Mouse (Mus musculus) CH12.LX (cell line): ENCODE measurements around the gene Frmd8. TPM values are rescaled to one million over a fixed set of nuclear protein-coding genes. Genes with fewer than 3 reads are reported as not detected.
A peak's percentile ranks its signal among the peaks of the same experiment; 100 is the strongest.

ENCODE experiments used
- DNase-seq: peaks from one replicate; pipeline ENCODE4 v3.0.0-alpha.2; 2013; ENCODE audit errors: extremely low read depth
- H3K27ac ChIP-seq: 2 replicates; pipeline ENCODE4 v1.5.1; 2012; ENCODE audit warnings: low read depth, mild to moderate bottlenecking, control low read depth, moderate library complexity; ENCODE audit not compliant: insufficient read depth
- H3K27me3 ChIP-seq: replicated peaks from 2 replicates; pipeline ENCODE3; 2012; ENCODE audit warnings: inconsistent platforms
- H3K36me3 ChIP-seq, 2 experiments: replicated peaks in 1 of 2; 2 replicates each; pipeline versions ENCODE3 to v1.6.1; 2012; ENCODE audit warnings: inconsistent platforms in 1 of 2, low read length in 1 of 2, mild to moderate bottlenecking in 1 of 2, mixed read lengths in 1 of 2, moderate library complexity in 1 of 2; ENCODE audit not compliant: control insufficient read depth in 1 of 2, insufficient read depth in 1 of 2
- H3K4me1 ChIP-seq, 2 experiments: 2 replicates each; pipeline ENCODE4 v1.6.1; 2012; ENCODE audit warnings: inconsistent platforms in 1 of 2, moderate library complexity in 1 of 2; ENCODE audit not compliant: insufficient read depth in 2 of 2, control insufficient read depth in 1 of 2
- H3K4me2 ChIP-seq: 2 replicates; pipeline ENCODE4 v1.6.1; 2012; ENCODE audit warnings: low read depth, mild to moderate bottlenecking, control low read depth; ENCODE audit not compliant: poor library complexity, insufficient read depth, severe bottlenecking
- H3K4me3 ChIP-seq, 3 experiments: fragments of 150-350 bp in 1 of 3; sonication (generic) in 1 of 3; replicated peaks in 1 of 3; 2 replicates each; pipeline versions ENCODE3 to v1.5.1; 2011 to 2012; ENCODE audit warnings: low read depth in 2 of 3, low read length in 2 of 3, mild to moderate bottlenecking in 2 of 3, moderate library complexity in 2 of 3, control low read depth in 1 of 3, improper control_type of control experiment in 1 of 3, inconsistent platforms in 1 of 3, mixed read lengths in 1 of 3; ENCODE audit not compliant: poor library complexity in 1 of 3
- H3K79me2 ChIP-seq: replicated peaks from 2 replicates; pipeline ENCODE4 v1.6.1; 2012; ENCODE audit warnings: mild to moderate bottlenecking, moderate library complexity; ENCODE audit not compliant: control insufficient read depth, poor library complexity, insufficient read depth, severe bottlenecking; ENCODE audit errors: extremely low read depth
- H3K9ac ChIP-seq: 2 replicates; pipeline ENCODE4 v1.6.1; 2012; ENCODE audit warnings: low read depth, mild to moderate bottlenecking, control low read depth, moderate library complexity; ENCODE audit not compliant: insufficient read depth
- H3K9me3 ChIP-seq: replicated peaks from 2 replicates; pipeline ENCODE3; 2012; ENCODE audit warnings: low read length, inconsistent platforms, mixed read lengths
- CHD1 ChIP-seq: IDR thresholded peaks from 2 replicates; pipeline ENCODE4 v1.6.1; 2012; ENCODE audit warnings: low read depth, low read length, improper control_type of control experiment, inconsistent platforms
- CTCF ChIP-seq, 2 experiments: IDR thresholded peaks in 1 of 2; conservative IDR thresholded peaks in 1 of 2; 2 replicates each; pipeline ENCODE4 v1.5.1; 2011 to 2012; ENCODE audit warnings: low read depth in 2 of 2, low read length in 2 of 2, improper control_type of control experiment in 1 of 2, inconsistent platforms in 1 of 2, mild to moderate bottlenecking in 1 of 2, moderate library complexity in 1 of 2
- ELF1 ChIP-seq: IDR thresholded peaks from 2 replicates; pipeline ENCODE4 v1.6.1; 2014; ENCODE audit warnings: low read depth, mild to moderate bottlenecking, inconsistent platforms, low read length, improper control_type of control experiment
- EP300 ChIP-seq: IDR thresholded peaks from 2 replicates; pipeline ENCODE4 v1.6.1; 2011; ENCODE audit warnings: low read length, improper control_type of control experiment
- ETS1 ChIP-seq: conservative IDR thresholded peaks from 2 replicates; pipeline ENCODE4 v1.6.1; 2012; ENCODE audit warnings: low read depth, mild to moderate bottlenecking, inconsistent platforms, low read length, improper control_type of control experiment, moderate library complexity
- HCFC1 ChIP-seq: IDR thresholded peaks from 2 replicates; pipeline ENCODE4 v1.6.1; 2012; ENCODE audit warnings: low read depth, mild to moderate bottlenecking, inconsistent platforms, low read length, improper control_type of control experiment
- MAZ ChIP-seq: IDR thresholded peaks from 2 replicates; pipeline ENCODE4 v1.6.1; 2012; ENCODE audit warnings: low read depth, mild to moderate bottlenecking, inconsistent platforms, low read length, improper control_type of control experiment, moderate library complexity
- MXI1 ChIP-seq: IDR thresholded peaks from 2 replicates; pipeline ENCODE4 v1.6.1; 2011; ENCODE audit warnings: mild to moderate bottlenecking, low read depth, low read length, improper control_type of control experiment
- NELFE ChIP-seq: IDR thresholded peaks from 2 replicates; pipeline ENCODE4 v1.6.1; 2011; ENCODE audit warnings: low read depth, low read length, improper control_type of control experiment
- PAX5 ChIP-seq: IDR thresholded peaks from 2 replicates; pipeline ENCODE4 v1.6.1; 2012; ENCODE audit warnings: low read length, inconsistent platforms, mixed read lengths
- POLR2AphosphoS2 ChIP-seq: IDR thresholded peaks from 2 replicates; pipeline ENCODE4 v1.6.1; 2011; ENCODE audit warnings: low read depth, low read length, improper control_type of control experiment
- RAD21 ChIP-seq: IDR thresholded peaks from 2 replicates; pipeline ENCODE4 v1.6.1; 2011; ENCODE audit warnings: low read depth, mild to moderate bottlenecking, low read length, improper control_type of control experiment, moderate library complexity
- TCF12 ChIP-seq: IDR thresholded peaks from 2 replicates; pipeline ENCODE4 v1.6.1; 2014; ENCODE audit warnings: low read depth, mild to moderate bottlenecking, inconsistent platforms, low read length, improper control_type of control experiment
- ZMIZ1 ChIP-seq: IDR thresholded peaks from 2 replicates; pipeline ENCODE4 v1.6.1; 2012; ENCODE audit warnings: low read depth, mild to moderate bottlenecking, inconsistent platforms, low read length, improper control_type of control experiment
- dilution Hi-C: fragments of 300-500 bp; cut with MboI; formaldehyde crosslinking; loops from 2 replicates; pipeline ENCODE4 v1.14.3; 2020; ENCODE audit warnings: low sequenced_read_pairs; ENCODE audit not compliant: extremely low pct_unique_long_range_greater_than_20kb, extremely low pct_ligation_motif_present
- in situ Hi-C: fragments of 300-500 bp; cut with MboI; formaldehyde crosslinking; loops from 3 replicates; pipeline ENCODE4 v1.14.3; 2019; ENCODE audit warnings: low sequenced_read_pairs, low pct_ligation_motif_present, low pct_unique_long_range_greater_than_20kb, mixed read lengths
- polyA plus RNA-seq: library from polyadenylated mRNA; unstranded; fragments of >175 nt; gene quantifications from 2 replicates; pipeline ENCODE4 v1.2.1, GENCODE M21; 2012; ENCODE audit warnings: low read depth; ENCODE audit not compliant: insufficient read length
- total RNA-seq, 2 experiments: library from RNA; depleted of rRNA; stranded (reverse); fragments of 300-350 nt in 1 of 2; fragments of >200 nt in 1 of 2; gene quantifications; 2 replicates each; pipeline ENCODE4 v1.2.3; 2012 to 2014

Gene Frmd8
- total and polyA plus RNA-seq, 3 experiments = 13.5 to 30.7 (median 25.2) TPM

DNA sequence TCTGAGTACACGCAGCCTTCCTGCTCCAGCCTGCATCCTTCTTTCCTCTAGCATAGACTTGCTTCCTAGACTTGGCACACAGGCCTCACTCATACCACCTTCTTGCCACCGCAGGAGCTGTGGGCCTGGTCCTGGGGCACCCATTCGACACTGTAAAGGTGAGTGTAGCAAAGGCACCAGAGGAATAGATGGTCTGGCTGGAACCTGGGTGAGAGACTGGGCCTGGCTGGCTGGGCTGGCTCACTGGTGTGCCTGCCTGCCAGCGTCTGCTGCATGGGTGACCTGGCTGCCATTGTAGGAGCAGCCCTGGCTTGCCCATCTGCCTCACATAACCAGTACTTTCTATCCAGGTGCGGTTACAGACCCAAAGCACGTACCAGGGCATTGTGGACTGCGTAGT, 4.7 kb upstream of the Frmd8 start:
- Histone ChIP-seq H3K9ac (no peak overlapping the region), H3K4me2 (no peak overlapping the region), H3K27ac (no peak overlapping the region), H3K4me3 (no peak overlapping the region), H3K4me1 (peaks cover 13 to 40% of the 10 kb centered on the region in 2 experiments), H3K27me3 (no peaks in the 10 kb centered on the region), H3K36me3 (peaks cover 26 to 51% of the 10 kb centered on the region in 2 experiments), H3K9me3 (no peaks in the 10 kb centered on the region), H3K79me2 (no peaks in the 10 kb centered on the region)
- in situ Hi-C loops (loop anchor here (5.0 kb wide), 1 partner anchor 92 kb away; no protein-coding TSS in a partner anchor), dilution Hi-C loops (no loop called here)
- TF ChIP-seq MAZ = no peak
- no peak for TF ChIP-seq EP300
- DNase-seq = no peak

DNA sequence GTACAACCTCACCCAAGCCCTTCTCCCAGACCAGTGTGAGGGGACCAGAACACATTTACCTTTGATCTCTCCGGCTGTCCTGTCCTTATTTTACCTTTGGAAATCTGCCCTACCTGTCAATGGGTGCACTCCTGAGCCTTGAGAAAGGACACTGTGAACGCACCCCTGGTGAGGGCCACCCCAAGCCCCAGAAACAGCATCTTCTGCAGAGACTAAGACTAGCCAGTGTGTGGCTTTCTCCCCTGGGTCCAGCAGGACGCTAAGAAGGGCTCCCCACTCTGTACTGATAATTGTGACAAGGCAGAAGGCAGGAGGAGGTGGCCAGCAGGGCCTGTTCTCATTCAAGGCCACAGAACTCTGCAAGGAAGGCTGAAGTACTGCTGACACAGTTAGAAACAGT, 3.8 kb upstream of the Frmd8 start:
- Histone ChIP-seq H3K4me3 (peak overlapping the region in 1 of 3 experiments; percentile 57), H3K4me1 (peaks cover 14 to 45% of the 10 kb centered on the region in 2 experiments), H3K27me3 (no peaks in the 10 kb centered on the region), H3K9ac (peak overlapping the region; percentile 50; the same call in 1 of the 2 replicates), H3K79me2 (peaks cover 4% of the 10 kb centered on the region; the same call in 1 of the 2 replicates), H3K9me3 (no peaks in the 10 kb centered on the region), H3K36me3 (peaks cover 24 to 42% of the 10 kb centered on the region in 2 experiments), H3K27ac (no peak overlapping the region), H3K4me2 (0 out of 2 replicates have a peak overlapping the region, but pooled peaks have one; percentile 4)
- in situ Hi-C loops (loop anchor here (5.0 kb wide), 1 partner anchor 92 kb away; no protein-coding TSS in a partner anchor), dilution Hi-C loops (no loop called here)
- no peak for DNase-seq
- TF ChIP-seq NELFE = no peak
- TF ChIP-seq ELF1 = no peak
- TF ChIP-seq TCF12 = no peak
- no peak for TF ChIP-seq POLR2AphosphoS2
- no peak for TF ChIP-seq RAD21
- TF ChIP-seq PAX5 = no peak
- TF ChIP-seq ETS1 = no peak

DNA sequence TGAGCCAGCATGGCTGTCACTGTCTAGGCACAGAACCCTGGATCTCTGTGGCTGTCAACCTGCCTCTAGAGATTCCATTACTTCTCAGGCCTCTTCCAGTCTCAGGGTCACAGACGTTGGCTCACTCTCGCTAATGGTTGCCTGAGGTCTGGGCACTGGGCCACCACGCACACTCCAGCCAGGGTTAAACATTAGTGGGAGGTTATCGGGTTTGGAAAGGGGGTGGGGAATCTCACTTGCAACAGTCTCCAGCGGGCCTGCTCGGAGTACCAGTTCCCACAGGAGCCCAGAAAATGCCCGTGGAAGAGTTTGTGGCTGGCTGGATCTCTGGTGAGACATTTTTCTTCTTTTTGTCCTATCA, 3.3 kb upstream of the Frmd8 start:
- in situ Hi-C loops (loop anchor here (5.0 kb wide), 1 partner anchor 91 kb away; no protein-coding TSS in a partner anchor), dilution Hi-C loops (no loop called here)
- no peaks in the 10 kb centered on the region for H3K9me3 ChIP-seq
- H3K9ac ChIP-seq = peak overlapping the region; percentile 50
- TF ChIP-seq NELFE = no peak
- TF ChIP-seq CHD1 = no peak
- TF ChIP-seq MXI1 = no peak
- TF ChIP-seq ZMIZ1 = no peak
- TF ChIP-seq MAZ = no peak
- no peak for TF ChIP-seq HCFC1
- TF ChIP-seq CTCF (conservative IDR thresholded peaks at IDR 0.05 in 1 of 2, IDR thresholded peaks at IDR 0.05 in 1 of 2; ENCODE audit: low read depth in 2 of 2, low read length in 2 of 2) = no peak
- peaks cover 19 to 39% of the 10 kb centered on the region in 2 experiments for H3K36me3 ChIP-seq
- peak overlapping the region; percentile 88 for H3K4me2 ChIP-seq
- H3K27ac ChIP-seq = peak overlapping the region; percentile 12; the same call in 1 of the 2 replicates
- peak overlapping the region; percentile 44 to 57 (median 46) for H3K4me3 ChIP-seq
- DNase-seq = no peak
- no peaks in the 10 kb centered on the region for H3K27me3 ChIP-seq
- H3K4me1 ChIP-seq = peaks cover 15 to 50% of the 10 kb centered on the region in 2 experiments
- peaks cover 4% of the 10 kb centered on the region; the same call in 1 of the 2 replicates for H3K79me2 ChIP-seq
